Mouse (Mus musculus) liver, embryonic 14.5 days (tissue): Measurements from ENCODE around the gene Utrn. TPM values are rescaled to one million over a fixed set of nuclear protein-coding genes. Genes with fewer than 3 reads are reported as not detected.

ENCODE experiments used
- ATAC-seq: fragments of 200-750 bp; cut with Nextera tagmentation; 2 replicates; pipeline ENCODE4 v1.8.0; 2017; ENCODE audit warnings: moderate number of reproducible peaks, mild to moderate bottlenecking, moderate library complexity; ENCODE audit not compliant: insufficient read depth
- DNase-seq, 3 experiments: peaks; one replicate each; pipeline ENCODE4 v3.0.0-alpha.2; 2012 to 2013; ENCODE audit warnings: low read depth in 3 of 3, low spot score in 3 of 3
- H3K27ac ChIP-seq: fragments of 300-500 bp; sonication (generic); 2 replicates; pipeline ENCODE4 v1.5.1; 2014; ENCODE audit warnings: moderate library complexity, mild to moderate bottlenecking, control low read depth, inconsistent platforms
- H3K27me3 ChIP-seq: fragments of 300-500 bp; sonication (generic); 2 replicates; pipeline ENCODE4 v1.6.1; 2014; ENCODE audit warnings: mild to moderate bottlenecking, low read length, moderate library complexity; ENCODE audit not compliant: control insufficient read depth, insufficient read depth
- H3K36me3 ChIP-seq: fragments of 300-500 bp; sonication (generic); replicated peaks from 2 replicates; pipeline ENCODE4 v1.6.1; 2014; ENCODE audit warnings: low read depth; ENCODE audit not compliant: control insufficient read depth, insufficient read depth
- H3K4me1 ChIP-seq, 2 experiments: fragments of 200-500 bp in 1 of 2; fragments of 300-500 bp in 1 of 2; sonication (generic) in 1 of 2; replicated peaks; 2 replicates each; pipeline ENCODE4 v1.6.1; 2012 to 2014; ENCODE audit warnings: antibody characterized with exemption in 1 of 2, inconsistent platforms in 1 of 2, low read length in 1 of 2; ENCODE audit not compliant: control insufficient read depth in 2 of 2, insufficient read depth in 2 of 2
- H3K4me2 ChIP-seq: fragments of 300-500 bp; sonication (generic); 2 replicates; pipeline ENCODE4 v1.6.1; 2014; ENCODE audit warnings: low read depth, mild to moderate bottlenecking, control low read depth, moderate library complexity
- H3K4me3 ChIP-seq, 2 experiments: fragments of 200-500 bp in 1 of 2; fragments of 300-500 bp in 1 of 2; sonication (generic) in 1 of 2; 2 replicates each; pipeline ENCODE4 v1.5.1; 2012 to 2014; ENCODE audit warnings: low read depth in 2 of 2, low read length in 2 of 2, mild to moderate bottlenecking in 2 of 2, control low read depth in 1 of 2, inconsistent platforms in 1 of 2, moderate library complexity in 1 of 2; ENCODE audit not compliant: insufficient read depth in 1 of 2
- H3K9ac ChIP-seq: fragments of 300-500 bp; sonication (generic); replicated peaks from 2 replicates; pipeline ENCODE4 v1.6.1; 2014; ENCODE audit warnings: mild to moderate bottlenecking, control low read depth, moderate library complexity
- H3K9me3 ChIP-seq: fragments of 300-500 bp; sonication (generic); 2 replicates; pipeline ENCODE4 v1.6.1; 2016; ENCODE audit warnings: low read length, mixed read lengths; ENCODE audit not compliant: control insufficient read depth
- CTCF ChIP-seq: IDR thresholded peaks from 2 replicates; pipeline ENCODE4 v1.5.1; 2016; ENCODE audit warnings: antibody characterized with exemption, low read depth, control low read depth
- EP300 ChIP-seq: IDR thresholded peaks from 2 replicates; pipeline ENCODE4 v1.6.1; 2016; ENCODE audit warnings: antibody characterized with exemption, low read depth
- WGBS: fragments of 180-500 bp; shearing (Covaris S2); extraction: QIAGEN DNeasy Blood & Tissue Kit; methylation state at CpG from one replicate; pipeline ENCODE4 v1.1.7; 2014; ENCODE audit not compliant: insufficient replicate concordance; 5-methylcytosine and 5-hydroxymethylcytosine counted together
- polyA plus RNA-seq, 2 experiments: library from polyadenylated mRNA; depleted of rRNA in 1 of 2; stranded (reverse) in 1 of 2; unstranded in 1 of 2; fragments of >200 nt; fragmentation: Nextera tagmentation in 1 of 2; extraction: Ambion mirVana in 1 of 2; gene quantifications; 2 replicates each; pipeline versions ENCODE4 v1.2.1 to v1.2.3; 2012 to 2014

Gene Utrn
- polyA plus RNA-seq, 2 experiments = 2.7 to 4.4 TPM

- Histone ChIP-seq H3K4me2 (no peak overlapping the region), H3K27ac (no peak overlapping the region), H3K9me3 (no peaks in the 10 kb centered on the region), H3K4me3 (no peak overlapping the region), H3K36me3 (no peaks in the 10 kb centered on the region), H3K27me3 (no peaks in the 10 kb centered on the region), H3K9ac (no peak overlapping the region), H3K4me1 (no peaks in the 10 kb centered on the region)
- WGBS = 52% methylated on average over 4 of the region's 4 CpGs
- ATAC-seq (no peak), DNase-seq (no peak)
- no peak for TF ChIP-seq CTCF
- no peak for TF ChIP-seq EP300
These were observed 425.0 kb downstream of the Utrn start for GRCm38 (mm10) chr10:12444122-12444521.

- Histone ChIP-seq H3K9me3 (no peaks in the 10 kb centered on the region), H3K27ac (no peak overlapping the region), H3K4me3 (no peak overlapping the region), H3K27me3 (no peaks in the 10 kb centered on the region), H3K9ac (no peak overlapping the region), H3K36me3 (no peaks in the 10 kb centered on the region), H3K4me2 (no peak overlapping the region), H3K4me1 (no peaks in the 10 kb centered on the region)
- ATAC-seq (no peak), DNase-seq (no peak)
- 76% methylated on average over 2 of the region's 2 CpGs for WGBS
- TF ChIP-seq CTCF (no peak), EP300 (no peak)
These were observed 436.0 kb downstream of the Utrn start for GRCm38 (mm10) chr10:12433161-12433560.

- no peaks in the 10 kb centered on the region for H3K27me3 ChIP-seq
- H3K27ac ChIP-seq = no peak overlapping the region
- no peaks in the 10 kb centered on the region for H3K9me3 ChIP-seq
- ATAC-seq (no peak), DNase-seq (no peak)
- no peaks in the 10 kb centered on the region for H3K4me1 ChIP-seq
- H3K4me3 ChIP-seq = no peak overlapping the region
- no peak overlapping the region for H3K4me2 ChIP-seq
- TF ChIP-seq EP300 (no peak), CTCF (no peak)
- H3K9ac ChIP-seq = no peak overlapping the region
- no peaks in the 10 kb centered on the region for H3K36me3 ChIP-seq
These were observed 438.8 kb downstream of the Utrn start for GRCm38 (mm10) chr10:12430399-12430798.

- Histone ChIP-seq H3K9me3 (no peaks in the 10 kb centered on the region), H3K4me1 (no peaks in the 10 kb centered on the region), H3K4me2 (no peak overlapping the region), H3K9ac (no peak overlapping the region), H3K36me3 (no peaks in the 10 kb centered on the region), H3K27ac (no peak overlapping the region), H3K27me3 (no peaks in the 10 kb centered on the region), H3K4me3 (no peak overlapping the region)
- WGBS = 69% methylated on average over 8 of the region's 8 CpGs
- no peak for ATAC-seq
- no peak for TF ChIP-seq CTCF
- no peak for TF ChIP-seq EP300
- no peak for DNase-seq
These were observed 442.3 kb downstream of the Utrn start for GRCm38 (mm10) chr10:12426866-12427265.

GRCm38 (mm10) chr10:12424944-12425343 is 444.2 kb downstream of the Utrn start:
- Histone ChIP-seq H3K36me3 (no peaks in the 10 kb centered on the region), H3K9ac (no peak overlapping the region), H3K4me2 (no peak overlapping the region), H3K9me3 (no peaks in the 10 kb centered on the region), H3K27ac (no peak overlapping the region), H3K4me1 (no peaks in the 10 kb centered on the region), H3K27me3 (no peaks in the 10 kb centered on the region), H3K4me3 (no peak overlapping the region)
- 21% methylated on average over 2 of the region's 2 CpGs for WGBS
- ATAC-seq (no peak), DNase-seq (no peak)
- TF ChIP-seq EP300 = no peak
- no peak for TF ChIP-seq CTCF
